Mouse (Mus musculus) spleen, adult 2 months (tissue): ENCODE data around the gene Capg. TPM values are rescaled to one million over a fixed set of nuclear protein-coding genes. Genes with fewer than 3 reads are reported as not detected.

Experiments used
- DNase-seq, 2 experiments: peaks; one replicate each; pipeline versions ENCODE4 v3.0.0 to v3.0.0-alpha.2; 2012 to 2021; ENCODE audit warnings: low spot score in 2 of 2, low read depth in 1 of 2
- H3K27ac ChIP-seq: fragments of 200-500 bp; 2 replicates; pipeline ENCODE4 v1.5.1; 2012; ENCODE audit warnings: low read length, inconsistent platforms; ENCODE audit not compliant: insufficient read depth
- H3K27me3 ChIP-seq: fragments of 200-500 bp; 2 replicates; pipeline ENCODE4 v1.6.1; 2012; ENCODE audit warnings: mild to moderate bottlenecking, moderate library complexity, low read length, inconsistent platforms; ENCODE audit not compliant: control insufficient read depth, insufficient read depth
- H3K36me3 ChIP-seq: fragments of 200-500 bp; 2 replicates; pipeline ENCODE4 v1.6.1; 2012; ENCODE audit warnings: mild to moderate bottlenecking, low read length, inconsistent platforms; ENCODE audit not compliant: control insufficient read depth, insufficient read depth
- H3K4me1 ChIP-seq: fragments of 200-500 bp; 2 replicates; pipeline ENCODE4 v1.6.1; 2011; ENCODE audit warnings: inconsistent platforms; ENCODE audit not compliant: control insufficient read depth, insufficient read depth, insufficient read length
- H3K4me3 ChIP-seq: fragments of 200-500 bp; 2 replicates; pipeline ENCODE4 v1.5.1; 2011; ENCODE audit warnings: mild to moderate bottlenecking, inconsistent platforms; ENCODE audit not compliant: insufficient read depth, insufficient read length; ENCODE audit errors: extremely low read depth
- CTCF ChIP-seq: fragments of 200-500 bp; IDR thresholded peaks from 2 replicates; pipeline ENCODE4 v1.5.1; 2011; ENCODE audit warnings: mild to moderate bottlenecking, inconsistent platforms; ENCODE audit not compliant: insufficient read depth, insufficient read length, insufficient replicate concordance; ENCODE audit errors: extremely low read depth
- POLR2A ChIP-seq: fragments of 200-500 bp; IDR thresholded peaks from 2 replicates; pipeline ENCODE4 v1.6.1; 2011; ENCODE audit warnings: low read depth, low read length, inconsistent platforms
- WGBS: fragments of 180-500 bp; shearing (Covaris S2); methylation state at CpG from one replicate; pipeline ENCODE4 v1.1.7; 2018; 5-methylcytosine and 5-hydroxymethylcytosine counted together
- polyA plus RNA-seq: library from polyadenylated mRNA; depleted of rRNA; stranded (reverse); fragments of >200 nt; gene quantifications from 2 replicates; pipeline ENCODE4 v1.2.3, GENCODE M21; 2012; rRNA removed

Capg gene
- polyA plus RNA-seq, 1 experiment, result 130 TPM

- H3K36me3 ChIP-seq, result peaks cover 41% of the 10 kb centered on the region
- WGBS, result 90% methylated on average over 4 of the region's 4 CpGs
- H3K27ac ChIP-seq, result no peak overlapping the region
- H3K4me1 ChIP-seq, result no peaks in the 10 kb centered on the region
- H3K4me3 ChIP-seq, result no peak overlapping the region
- DNase-seq, result no peak
- H3K27me3 ChIP-seq, result no peaks in the 10 kb centered on the region
- TF ChIP-seq POLR2A (no peak), CTCF (no peak)
Measured at GRCm38 (mm10) chr6:72607060-72607459, 62.9 kb downstream of the Capg start.

GRCm38 (mm10) chr6:72607676-72608075, 63.5 kb downstream of the Capg start:
- Histone ChIP-seq H3K27ac (no peak overlapping the region), H3K4me3 (no peak overlapping the region), H3K27me3 (no peaks in the 10 kb centered on the region), H3K36me3 (peaks cover 41% of the 10 kb centered on the region), H3K4me1 (no peaks in the 10 kb centered on the region)
- TF ChIP-seq CTCF (no peak), POLR2A (no peak)
- no peak for DNase-seq
- 90% methylated on average over 5 of the region's 5 CpGs for WGBS

GRCm38 (mm10) chr6:72608662-72609184, 64.5 kb downstream of the Capg start:
- H3K36me3 ChIP-seq, result peaks cover 47% of the 10 kb centered on the region
- no peaks in the 10 kb centered on the region for H3K27me3 ChIP-seq
- no peaks in the 10 kb centered on the region for H3K4me1 ChIP-seq
- no peak overlapping the region for H3K4me3 ChIP-seq
- no peak for DNase-seq
- TF ChIP-seq POLR2A (no peak), CTCF (no peak)
- no peak overlapping the region for H3K27ac ChIP-seq
- WGBS, result 88% methylated on average over 4 of the region's 4 CpGs

GRCm38 (mm10) chr6:72610261-72610660, 66.1 kb downstream of the Capg start:
- Histone ChIP-seq H3K4me1 (0 out of 2 replicates have a peak, but pooled peaks cover 2% of the 10 kb centered on the region), H3K27me3 (no peaks in the 10 kb centered on the region), H3K27ac (no peak overlapping the region), H3K4me3 (no peak overlapping the region), H3K36me3 (peaks cover 50% of the 10 kb centered on the region)
- 90% methylated on average over 4 of the region's 4 CpGs for WGBS
- DNase-seq, result no peak
- TF ChIP-seq POLR2A, result no peak
- no peak for TF ChIP-seq CTCF

Other genes with a start within 250 kb of the Capg start
- 0.15 and 0.32 TPM in 2 replicates for gene Sftpb, start 239.8 kb upstream of the Capg start, polyA plus RNA-seq
- gene Usp39, start 199.2 kb upstream of the Capg start, polyA plus RNA-seq, result 14.8 and 15.3 TPM in 2 replicates
- gene 0610030E20Rik, start 197.1 kb upstream of the Capg start, polyA plus RNA-seq, result 19.9 and 23.1 TPM in 2 replicates
- 21.7 and 24.6 TPM in 2 replicates for gene Tmem150a, start 188.9 kb upstream of the Capg start, polyA plus RNA-seq
- gene Rnf181, start 177.4 kb upstream of the Capg start, polyA plus RNA-seq, result 62.4 and 65.8 TPM in 2 replicates
- gene Vamp5, start 163.9 kb upstream of the Capg start, polyA plus RNA-seq, result 51.3 and 55.6 TPM in 2 replicates
- gene Vamp8, start 153.7 kb upstream of the Capg start, polyA plus RNA-seq, result 100 and 107 TPM in 2 replicates
- gene Ggcx, start 130.1 kb upstream of the Capg start, polyA plus RNA-seq, result 7.3 and 7.6 TPM in 2 replicates
- gene Mat2a, start 104.8 kb upstream of the Capg start, polyA plus RNA-seq, result 45.0 and 50.9 TPM in 2 replicates
- 0.52 and 0.55 TPM in 2 replicates for gene Sh2d6, start 22.7 kb upstream of the Capg start, polyA plus RNA-seq
- 12.2 and 12.9 TPM in 2 replicates for gene Elmod3, start 54.0 kb downstream of the Capg start, polyA plus RNA-seq
- 5.5 and 5.9 TPM in 2 replicates for gene Retsat, start 54.1 kb downstream of the Capg start, polyA plus RNA-seq
- 14.9 and 15.8 TPM in 2 replicates for gene Tgoln1, start 72.6 kb downstream of the Capg start, polyA plus RNA-seq
- 10.5 and 11.8 TPM in 2 replicates for gene Tcf7l1, start 244.9 kb downstream of the Capg start, polyA plus RNA-seq